Mouse (Mus musculus) stomach, postnatal 0 days (tissue): Measurements from ENCODE around the gene Ctnna2.

ENCODE experiments used
- CTCF ChIP-seq: IDR thresholded peaks from 2 replicates; pipeline ENCODE4 v1.5.1; 2016; ENCODE audit warnings: antibody characterized with exemption, low read depth, mild to moderate bottlenecking, moderate library complexity
- EP300 ChIP-seq: optimal IDR thresholded peaks from 2 replicates; pipeline ENCODE3; 2016; ENCODE audit warnings: antibody characterized with exemption

- TF ChIP-seq CTCF (no peak), EP300 (no peak)
Observed at GRCm38 (mm10) chr6:77577585-77577984, 401.9 kb downstream of the Ctnna2 start.
